Mouse (Mus musculus) kidney, postnatal 25 days (tissue): ENCODE results near the gene Foxi3.

ENCODE experiments used
- DNase-seq, 2 experiments: peaks; one replicate each; pipeline ENCODE4 v3.0.0; 2021; ENCODE audit warnings: mixed read lengths in 2 of 2

Gene Foxi3

DNA sequence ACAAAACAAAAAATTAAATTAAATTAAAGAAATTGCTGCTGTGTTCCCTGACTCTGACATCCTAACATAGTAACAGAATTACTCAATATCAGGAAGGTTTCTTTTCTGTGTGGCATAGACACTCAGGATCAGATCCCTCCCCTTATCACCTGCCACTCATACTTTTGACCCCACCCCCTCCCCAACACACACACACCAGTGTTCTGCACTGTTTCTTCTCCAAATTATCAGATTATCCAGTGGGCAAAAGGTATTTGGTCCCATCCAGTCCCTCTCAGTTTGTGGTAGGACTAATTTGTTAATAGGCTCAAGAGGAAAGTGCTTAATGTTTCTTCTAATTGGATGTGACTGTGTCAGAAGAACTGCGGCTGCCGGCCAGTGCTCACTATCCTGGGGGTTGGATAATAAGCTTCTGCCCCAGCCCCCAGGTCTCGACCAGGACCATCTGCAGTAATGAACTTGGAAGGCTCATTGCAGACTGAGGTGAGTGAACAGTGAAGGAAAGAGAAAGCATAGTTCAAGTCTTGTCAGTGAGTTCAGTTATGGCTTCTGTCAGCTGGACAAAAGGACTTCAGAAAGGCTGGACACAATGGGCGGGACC, 39.9 kb downstream of the Foxi3 start:
- no peak for DNase-seq

DNA sequence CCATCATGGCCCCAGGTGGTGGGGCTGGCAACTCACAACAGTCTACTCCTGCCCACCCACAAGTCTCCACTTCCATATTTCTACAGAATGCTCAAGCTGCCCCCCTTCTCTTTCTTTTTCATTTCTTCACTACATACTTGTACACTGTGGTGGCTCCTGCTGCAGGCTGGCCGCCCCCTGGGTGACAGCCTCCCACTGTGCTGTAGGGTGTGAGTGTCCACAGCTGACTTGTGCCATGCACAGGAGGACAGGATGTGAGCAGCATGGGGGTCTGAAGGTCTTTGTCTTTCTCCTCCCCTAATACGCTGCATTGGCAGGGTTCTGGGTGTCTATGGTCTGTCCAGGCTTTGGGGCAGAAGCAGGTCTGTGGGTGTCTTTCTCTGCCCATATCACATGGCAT, 46.3 kb downstream of the Foxi3 start:
- no peak for DNase-seq

DNA sequence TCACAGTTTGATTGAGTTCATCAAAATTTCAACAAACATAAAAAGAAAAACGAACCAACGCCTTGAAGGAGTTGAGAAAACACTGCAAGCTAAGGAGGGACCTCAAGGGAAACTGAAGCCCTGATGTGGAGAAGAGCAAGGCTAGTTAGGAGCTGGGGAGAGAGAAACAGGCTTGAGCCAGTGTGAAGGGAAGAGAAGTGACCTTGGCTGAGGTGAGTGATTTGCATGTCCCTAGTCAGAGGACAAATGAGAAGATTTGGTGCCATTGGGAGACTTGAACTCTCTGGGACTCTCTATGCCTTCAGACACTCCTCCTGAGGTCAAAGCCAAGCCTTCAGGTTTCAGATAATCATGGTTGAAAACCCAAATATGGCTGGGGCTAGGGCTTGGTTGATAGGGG, 47.8 kb downstream of the Foxi3 start:
- no peak for DNase-seq
